Mouse (Mus musculus): ENCODE data around the gene Terf2. TPM values are rescaled to one million over a fixed set of nuclear protein-coding genes. Genes with fewer than 3 reads are reported as not detected.
"Not testable (repeated sequence)": the region's sequence is repeated elsewhere in the genome, so short reads cannot be mapped to it uniquely, and the experiment has no call there.

Gene Terf2
- polyA plus RNA-seq, 1 experiment from 2014 or later: 20.5 TPM

DNA sequence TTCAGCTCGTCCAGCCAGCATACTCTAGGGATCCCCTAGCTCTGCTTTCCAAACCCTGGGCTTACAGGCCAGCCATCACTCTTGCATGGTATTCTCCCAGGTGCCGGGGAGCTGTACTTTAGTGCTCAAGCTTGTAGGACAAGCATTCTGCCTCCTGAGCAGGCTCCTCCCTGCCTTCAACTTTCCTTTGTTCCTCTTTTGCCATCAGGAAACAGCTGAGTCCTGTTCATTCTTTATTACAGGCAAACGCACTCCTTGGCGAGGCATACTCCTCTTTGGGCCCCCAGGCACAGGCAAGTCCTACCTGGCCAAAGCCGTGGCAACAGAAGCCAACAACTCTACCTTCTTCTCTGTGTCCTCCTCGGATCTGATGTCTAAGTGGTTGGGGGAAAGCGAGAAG, 55.7 kb downstream of the Terf2 start:
- no peaks in the 10 kb centered on the region for H3K27me3 ChIP-seq (replicated peaks; ENCODE audit: low read depth, poor library complexity, severe bottlenecking)
- no peak overlapping the region for H3K27ac ChIP-seq (replicated peaks)
- WGBS: 87% methylated on average over 7 of the region's 7 CpGs
- H3K9me3 ChIP-seq: no peaks in the 10 kb centered on the region
- no peak for DNase-seq (ENCODE audit: low spot score)
- H3K36me3 ChIP-seq (replicated peaks): peaks cover 84% of the 10 kb centered on the region
- no peaks in the 10 kb centered on the region for H3K4me1 ChIP-seq
- H3K4me3 ChIP-seq: no peak overlapping the region

DNA sequence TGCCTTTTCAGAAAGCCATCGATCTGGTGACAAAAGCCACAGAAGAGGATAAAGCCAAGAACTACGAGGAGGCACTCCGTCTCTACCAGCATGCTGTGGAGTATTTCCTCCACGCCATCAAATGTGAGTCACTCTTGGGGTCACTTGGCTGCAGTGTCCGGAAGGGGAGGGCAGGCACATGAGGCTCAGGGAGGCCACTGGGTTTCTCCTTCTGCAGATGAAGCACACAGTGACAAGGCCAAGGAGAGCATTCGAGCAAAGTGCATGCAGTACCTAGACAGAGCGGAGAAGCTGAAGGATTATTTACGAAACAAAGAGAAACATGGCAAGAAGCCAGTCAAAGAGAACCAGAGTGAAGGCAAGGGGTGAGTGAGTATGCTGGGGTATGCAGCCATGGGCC, 59.7 kb downstream of the Terf2 start:
- Histone ChIP-seq H3K4me3 (no peak overlapping the region), H3K36me3 (replicated peaks) (peaks cover 44% of the 10 kb centered on the region), H3K27ac (replicated peaks) (no peak overlapping the region), H3K27me3 (replicated peaks; ENCODE audit: low read depth, poor library complexity, severe bottlenecking) (no peaks in the 10 kb centered on the region), H3K4me1 (peaks cover 14% of the 10 kb centered on the region), H3K9me3 (no peaks in the 10 kb centered on the region)
- no peak for DNase-seq (ENCODE audit: low spot score)
- 94% methylated on average over 8 of the region's 8 CpGs for WGBS

DNA sequence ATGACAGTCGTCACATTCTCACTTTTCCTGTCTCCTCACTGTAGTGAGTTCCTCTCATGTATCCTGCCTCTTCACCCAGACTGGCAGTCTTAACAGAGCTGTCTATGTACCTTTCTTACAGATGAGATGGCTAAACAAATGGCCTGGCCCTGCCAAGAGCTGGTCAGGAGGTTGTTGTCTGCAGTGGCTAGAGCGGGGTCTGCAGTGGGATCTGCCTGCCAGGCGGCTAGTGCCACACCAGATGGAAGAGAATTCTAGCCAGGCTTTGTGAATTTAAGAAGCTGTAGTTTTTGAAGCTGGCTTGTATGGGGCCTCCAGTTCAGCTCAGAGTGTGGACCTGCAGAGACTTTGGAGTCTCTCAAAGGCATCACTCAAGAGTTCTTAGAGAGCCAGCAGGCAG, 60.7 kb downstream of the Terf2 start:
- DNase-seq (ENCODE audit: low spot score): no peak
- Histone ChIP-seq H3K27ac (replicated peaks) (no peak overlapping the region), H3K4me3 (no peak overlapping the region), H3K4me1 (peaks cover 19% of the 10 kb centered on the region), H3K9me3 (no peaks in the 10 kb centered on the region), H3K27me3 (replicated peaks; ENCODE audit: low read depth, poor library complexity, severe bottlenecking) (no peaks in the 10 kb centered on the region), H3K36me3 (replicated peaks) (peaks cover 34% of the 10 kb centered on the region)
- 90% methylated on average over 3 of the region's 3 CpGs for WGBS

DNA sequence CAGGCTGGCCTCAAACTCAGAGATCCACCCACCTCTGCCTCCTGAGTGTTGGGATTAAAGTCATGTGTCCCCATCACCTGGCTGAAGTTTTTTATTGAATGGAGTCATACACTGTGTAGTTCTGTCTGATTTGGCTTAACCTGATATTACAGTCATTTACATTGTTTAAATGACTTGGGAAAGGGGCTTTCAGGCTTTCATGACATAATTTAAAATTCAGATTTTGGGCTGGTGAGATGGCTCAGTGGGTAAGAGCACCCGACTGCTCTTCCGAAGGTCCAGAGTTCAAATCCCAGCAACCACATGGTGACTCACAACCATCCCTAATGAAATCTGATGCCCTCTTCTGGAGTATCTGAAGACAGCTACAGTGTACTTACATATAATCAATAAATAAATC, 62.7 kb downstream of the Terf2 start:
- H3K36me3 ChIP-seq (replicated peaks): peaks cover 15% of the 10 kb centered on the region
- WGBS: 94% methylated on average over 2 of the region's 2 CpGs

DNA sequence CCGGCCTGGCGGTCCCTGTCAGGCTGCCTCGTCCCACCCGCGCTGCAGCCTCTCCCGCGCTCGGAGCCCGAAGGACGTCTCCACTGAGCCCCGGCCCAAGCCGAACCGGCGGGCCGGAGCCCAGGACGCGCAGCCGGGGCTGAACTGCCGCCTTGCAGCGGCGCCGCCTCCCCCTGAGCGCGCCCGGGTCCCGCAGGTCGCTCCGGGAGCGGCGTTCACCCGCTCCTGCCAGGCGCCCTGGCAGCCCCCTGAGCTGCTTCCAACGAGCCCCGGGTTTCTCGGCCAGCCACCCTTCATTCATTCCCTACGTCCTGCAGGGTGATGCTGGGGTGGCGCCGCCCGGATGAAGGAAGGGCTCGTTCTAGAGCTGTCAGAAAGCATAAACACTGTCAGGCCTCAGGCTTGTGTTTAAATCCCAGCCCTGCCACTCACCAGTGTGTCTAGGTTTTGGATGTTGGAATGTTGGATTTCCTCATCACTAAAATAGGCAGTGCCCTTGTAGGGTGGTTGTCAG, 64.7 kb downstream of the Terf2 start:
- whole genome bisulfite sequencing: under 1% methylated on average over 40 of the region's 40 CpGs
- peaks cover 19% of the 10 kb centered on the region for H3K4me1 ChIP-seq
- no peak for DNase-seq (ENCODE audit: low spot score)
- peaks cover 5% of the 10 kb centered on the region for H3K36me3 ChIP-seq (replicated peaks)
- H3K9me3 ChIP-seq: no peaks in the 10 kb centered on the region
- H3K4me3 ChIP-seq: peak overlapping the region; percentile 80
- H3K27ac ChIP-seq (replicated peaks): peak overlapping the region; percentile 87
- H3K27me3 ChIP-seq (replicated peaks; ENCODE audit: low read depth, poor library complexity, severe bottlenecking): no peaks in the 10 kb centered on the region

More for the DNA sequence above, 62.7 kb downstream of the Terf2 start:
- H3K4me1 ChIP-seq: peaks cover 19% of the 10 kb centered on the region
- DNase-seq (ENCODE audit: low spot score); H3K9me3 ChIP-seq; H3K4me3 ChIP-seq; H3K27me3 ChIP-seq (replicated peaks; ENCODE audit: low read depth, poor library complexity, severe bottlenecking); H3K27ac ChIP-seq (replicated peaks): not testable (repeated sequence)

DNA sequence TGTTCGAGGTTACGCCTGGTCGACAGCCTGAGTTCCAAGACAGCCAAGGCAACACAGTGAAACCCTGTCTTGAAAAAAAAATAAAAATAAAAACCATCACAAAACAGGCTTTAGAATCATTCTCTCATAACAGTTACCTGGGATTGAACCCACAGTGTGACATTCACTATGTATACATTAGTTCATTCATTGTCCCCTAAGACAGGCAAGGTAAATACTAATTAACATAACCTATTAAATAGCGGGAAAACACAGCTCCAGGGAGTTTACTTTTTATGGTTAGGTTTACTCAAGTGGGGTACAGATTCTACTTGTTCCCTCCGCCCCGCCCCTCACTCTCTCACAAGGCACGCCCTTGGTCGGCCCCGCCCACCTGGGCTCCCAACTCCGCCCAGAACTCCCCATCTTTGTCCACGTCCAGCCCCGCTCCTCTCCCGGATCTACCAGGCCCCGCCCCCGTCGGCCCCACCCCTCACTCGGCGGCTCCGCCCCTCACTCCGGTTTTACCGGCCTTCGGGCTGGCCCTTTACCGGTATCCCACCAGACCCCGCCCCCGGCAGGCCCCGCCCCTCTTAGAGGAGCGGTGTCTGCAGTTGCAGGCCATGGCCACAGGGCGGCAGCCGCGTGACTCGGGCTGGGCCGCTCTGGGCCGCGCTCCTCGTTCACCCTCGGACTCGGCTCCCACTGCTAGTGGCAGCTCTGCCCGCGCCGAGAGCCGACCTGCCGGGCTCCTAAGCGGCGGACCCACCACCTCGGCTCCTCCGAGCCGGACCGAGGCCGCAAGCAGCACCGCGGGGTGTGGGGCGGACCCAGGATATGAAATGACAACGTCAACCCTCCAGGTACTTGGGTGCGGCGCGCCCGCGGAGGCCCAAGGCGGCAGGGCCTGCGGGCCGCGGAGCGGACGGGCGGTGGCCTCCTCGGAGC, 65.4 kb downstream of the Terf2 start, which contains the start of gene Vps4a:
Gene Vps4a (plus strand): TSS at position 573 of the 927 bp plus-strand sequence.
- Histone ChIP-seq H3K4me1 (peaks cover 19% of the 10 kb centered on the region), H3K27ac (replicated peaks) (peak within 1 kb of the TSS; percentile 87), H3K4me3 (peak within 1 kb of the TSS; percentile 80), H3K27me3 (replicated peaks; ENCODE audit: low read depth, poor library complexity, severe bottlenecking) (no peaks in the 10 kb centered on the region), H3K9me3 (no peaks in the 10 kb centered on the region), H3K36me3 (replicated peaks) (no peaks in the 10 kb centered on the region)
- WGBS: 5% methylated on average over 66 of the region's 66 CpGs
- peak; percentile 98 for DNase-seq (ENCODE audit: low spot score)

DNA sequence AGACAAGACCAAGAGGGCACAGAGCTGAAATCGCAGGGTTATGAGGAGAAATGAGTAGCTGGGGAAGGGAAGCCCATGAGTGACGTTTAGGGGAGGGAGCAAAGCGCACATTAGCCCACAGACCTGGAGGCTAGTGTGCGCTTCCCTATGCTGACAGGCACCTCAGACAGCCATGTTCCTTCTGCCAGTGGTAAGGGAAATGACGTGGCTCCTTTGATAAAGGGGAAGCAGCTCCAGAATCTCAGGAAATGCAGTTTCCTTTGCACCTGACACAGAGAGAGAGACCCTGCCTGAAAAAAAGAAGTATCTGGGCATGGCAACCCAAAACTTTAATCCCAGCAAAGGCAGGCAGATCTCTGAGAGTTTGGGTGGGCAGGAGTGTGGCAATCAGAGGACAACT, 66.3 kb downstream of the Terf2 start:
- H3K4me3 ChIP-seq: peak overlapping the region; percentile 80; the same call in 1 of the 2 replicates
- peaks cover 19% of the 10 kb centered on the region for H3K4me1 ChIP-seq
- H3K27ac ChIP-seq (replicated peaks): no peak overlapping the region
- WGBS: 68% methylated on average over 5 of the region's 5 CpGs
- H3K27me3 ChIP-seq (replicated peaks; ENCODE audit: low read depth, poor library complexity, severe bottlenecking): no peaks in the 10 kb centered on the region
- H3K9me3 ChIP-seq: no peaks in the 10 kb centered on the region
- DNase-seq (ENCODE audit: low spot score): no peak
- H3K36me3 ChIP-seq (replicated peaks): no peaks in the 10 kb centered on the region

DNA sequence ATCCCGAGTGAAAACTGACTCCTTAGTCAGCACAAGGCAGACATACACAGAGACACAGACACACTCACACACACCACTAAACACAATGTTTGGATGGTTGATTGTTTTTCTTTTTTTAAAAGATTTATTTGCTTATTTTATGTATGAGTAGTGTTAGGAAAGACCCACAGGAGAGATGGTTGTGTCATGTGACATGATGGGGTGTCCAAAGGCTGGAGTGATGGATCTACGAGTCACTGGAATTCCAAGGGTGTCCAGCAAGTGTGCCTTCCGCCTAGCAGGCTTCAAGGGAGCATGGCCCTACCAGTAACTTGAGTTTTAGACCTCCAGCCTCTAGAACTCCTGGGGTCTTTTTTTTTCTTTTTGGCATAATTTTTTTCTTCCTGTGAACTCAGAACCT, 67.0 kb downstream of the Terf2 start:
- Histone ChIP-seq H3K27me3 (replicated peaks; ENCODE audit: low read depth, poor library complexity, severe bottlenecking) (no peaks in the 10 kb centered on the region), H3K4me1 (peaks cover 19% of the 10 kb centered on the region), H3K9me3 (no peaks in the 10 kb centered on the region), H3K27ac (replicated peaks) (no peak overlapping the region), H3K4me3 (no peak overlapping the region), H3K36me3 (replicated peaks) (no peaks in the 10 kb centered on the region)
- 81% methylated on average over 3 of the region's 3 CpGs for WGBS
- DNase-seq (ENCODE audit: low spot score): no peak

DNA sequence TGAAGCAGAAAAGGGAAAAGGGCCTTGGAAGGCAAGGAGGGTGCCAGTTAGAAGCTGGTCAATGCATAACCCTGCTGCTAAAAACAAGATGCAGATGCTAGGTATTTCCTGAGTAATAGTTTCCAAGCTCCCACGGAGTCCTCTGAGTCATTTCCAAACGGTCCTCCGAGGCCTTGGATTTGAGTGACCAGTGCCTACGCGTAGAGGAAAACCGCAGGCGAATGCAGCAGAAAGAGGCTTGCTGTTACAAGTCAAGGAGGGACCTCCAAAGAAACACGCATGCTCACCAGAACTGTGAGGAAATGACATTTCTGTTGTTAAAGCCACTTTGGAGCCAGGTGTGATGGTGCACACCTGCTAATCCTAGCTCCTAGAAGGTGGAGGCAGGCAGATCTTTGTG, 72.9 kb downstream of the Terf2 start:
- no peak for DNase-seq (ENCODE audit: low spot score)
- WGBS: 93% methylated on average over 8 of the region's 8 CpGs
- Histone ChIP-seq H3K27me3 (replicated peaks; ENCODE audit: low read depth, poor library complexity, severe bottlenecking) (no peaks in the 10 kb centered on the region), H3K9me3 (no peaks in the 10 kb centered on the region), H3K27ac (replicated peaks) (no peak overlapping the region), H3K36me3 (replicated peaks) (no peaks in the 10 kb centered on the region), H3K4me1 (no peaks in the 10 kb centered on the region), H3K4me3 (no peak overlapping the region)

Small RNAs within 50 kb of the gene (microRNA-seq; reads per million reads assigned to microRNA genes)
- 0.91 reads per million for gene Mir7075

Other genes with a start within 250 kb of the Terf2 start
- 0.05 and 0.17 TPM in 2 replicates for gene Has3, start 226.3 kb downstream of the Terf2 start, polyA plus RNA-seq (2016; fragmentation: Nextera tagmentation; extraction: Ambion mirVana)
- 100 and 103 TPM in 2 replicates for gene Utp4, start 202.9 kb downstream of the Terf2 start, polyA plus RNA-seq (2016; fragmentation: Nextera tagmentation; extraction: Ambion mirVana)
- 11.6 and 12.3 TPM in 2 replicates for gene Sntb2, start 160.8 kb downstream of the Terf2 start, polyA plus RNA-seq (2016; fragmentation: Nextera tagmentation; extraction: Ambion mirVana)
- 65.7 and 66.0 TPM in 2 replicates for gene Vps4a, start 65.3 kb downstream of the Terf2 start, polyA plus RNA-seq (2016; fragmentation: Nextera tagmentation; extraction: Ambion mirVana)
- 53.4 and 54.1 TPM in 2 replicates for gene Pdf, start 47.9 kb downstream of the Terf2 start, polyA plus RNA-seq (2016; fragmentation: Nextera tagmentation; extraction: Ambion mirVana)
- 40.5 and 41.3 TPM in 2 replicates for gene Cog8, start 39.9 kb downstream of the Terf2 start, polyA plus RNA-seq (2016; fragmentation: Nextera tagmentation; extraction: Ambion mirVana)
- gene Nip7, start 39.7 kb downstream of the Terf2 start, polyA plus RNA-seq (2016; fragmentation: Nextera tagmentation; extraction: Ambion mirVana): 122 and 123 TPM in 2 replicates
- gene Tmed6, start 30.9 kb downstream of the Terf2 start, polyA plus RNA-seq (2016; fragmentation: Nextera tagmentation; extraction: Ambion mirVana): not detected in 2 replicates
- 138 and 149 TPM in 2 replicates for gene Cyb5b, start 54.1 kb upstream of the Terf2 start, polyA plus RNA-seq (2016; fragmentation: Nextera tagmentation; extraction: Ambion mirVana)
- 10.9 and 11.2 TPM in 2 replicates for gene Nfat5, start 196.9 kb upstream of the Terf2 start, polyA plus RNA-seq (2016; fragmentation: Nextera tagmentation; extraction: Ambion mirVana)

All from embryonic facial prominence, embryonic 10.5 days (tissue).